Mouse (Mus musculus): ENCODE results near the gene Zfp78.

Gene Zfp78

DNA sequence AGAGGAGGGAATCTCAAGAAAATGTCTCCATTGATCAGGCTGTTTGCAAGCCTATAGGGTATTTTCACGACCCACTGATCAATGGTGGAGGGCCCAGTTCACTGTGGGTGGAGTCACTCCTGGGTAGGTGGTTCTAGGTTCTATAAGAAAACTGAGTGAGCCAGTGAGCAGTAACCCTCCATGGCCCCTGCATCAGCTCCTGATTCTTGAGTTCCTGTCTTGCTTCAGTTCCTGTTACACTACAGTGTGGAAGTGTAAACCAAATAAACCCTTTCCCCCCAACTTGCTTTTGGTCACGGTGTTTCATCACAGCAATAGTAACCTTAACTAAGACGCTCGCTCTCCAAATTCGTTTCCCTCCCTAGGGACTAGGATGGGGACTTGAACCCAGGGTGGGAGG lies 25.9 kb downstream of the Zfp78 start:
- no peak for DNase-seq (ENCODE audit: low read depth, low spot score)

DNA sequence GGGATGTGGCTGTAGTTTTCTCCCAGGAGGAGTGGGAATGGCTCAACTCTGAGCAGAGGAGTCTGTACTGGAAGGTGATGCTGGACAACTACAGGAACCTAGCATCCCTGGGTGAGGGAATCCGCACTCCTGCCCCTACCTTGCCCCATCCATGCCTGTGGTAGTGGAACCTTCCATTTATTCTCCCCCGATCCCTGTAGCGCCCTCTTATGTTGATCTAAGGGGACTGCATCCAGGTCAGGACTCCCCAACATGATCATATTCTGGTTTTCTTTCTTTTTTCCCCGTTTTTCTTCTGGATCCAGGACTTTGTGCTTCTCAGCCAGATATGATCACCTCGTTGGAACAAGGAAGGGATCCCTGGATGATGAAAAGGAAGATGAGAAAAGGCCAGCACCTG lies 26.4 kb downstream of the Zfp78 start:
- DNase-seq (ENCODE audit: low read depth, low spot score): no peak

DNA sequence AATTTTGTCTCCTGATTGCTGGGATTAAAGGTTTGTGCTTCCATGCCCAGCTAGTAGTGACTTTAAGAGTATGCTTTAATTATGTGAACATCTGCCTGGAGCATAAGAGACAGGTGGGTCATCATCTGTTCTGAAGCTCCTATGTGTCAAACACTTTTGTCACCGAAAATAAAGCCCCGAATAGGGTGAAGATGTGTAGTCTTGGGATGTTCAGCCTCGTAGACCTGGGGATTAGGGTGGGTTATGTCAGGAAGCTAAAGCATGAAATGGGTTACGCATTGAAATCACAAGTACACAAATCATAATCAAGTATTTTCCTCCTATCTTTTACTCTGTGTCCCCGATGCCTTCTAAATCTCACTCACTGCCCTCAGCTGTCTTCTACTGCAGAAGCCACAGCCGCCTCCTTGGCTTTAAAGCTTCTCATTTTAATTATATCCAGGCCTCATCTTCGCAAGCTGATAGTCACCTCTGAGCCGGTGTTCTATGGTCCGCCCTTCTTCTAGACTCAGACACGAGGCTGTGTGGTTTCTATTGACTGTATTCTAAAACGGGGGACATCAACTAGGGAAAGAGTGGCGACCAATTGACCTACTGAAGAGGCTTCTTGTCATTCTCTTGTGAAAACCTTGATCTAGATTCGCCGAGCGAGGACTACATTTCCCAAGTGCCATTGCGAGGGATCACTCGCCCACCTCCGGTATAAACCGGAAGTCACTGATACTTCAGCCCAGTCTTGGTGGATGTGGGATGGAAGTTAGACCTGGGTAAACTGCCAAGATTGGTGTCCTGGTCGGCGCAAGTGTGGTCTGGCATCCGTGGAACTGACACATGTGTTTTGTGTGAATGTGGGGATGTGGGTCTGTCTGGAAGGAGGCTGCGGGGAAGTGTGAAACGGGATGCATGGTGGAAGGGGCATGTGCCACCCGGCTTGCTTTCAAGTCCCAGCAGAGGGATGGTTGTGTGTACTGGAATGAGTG lies 35.2 kb downstream of the Zfp78 start, which contains the start of gene Smim17:
Gene Smim17 (plus strand): TSS at position 720 of the 980 bp plus-strand sequence.
- DNase-seq (ENCODE audit: low read depth, low spot score): peak; percentile 65

DNA sequence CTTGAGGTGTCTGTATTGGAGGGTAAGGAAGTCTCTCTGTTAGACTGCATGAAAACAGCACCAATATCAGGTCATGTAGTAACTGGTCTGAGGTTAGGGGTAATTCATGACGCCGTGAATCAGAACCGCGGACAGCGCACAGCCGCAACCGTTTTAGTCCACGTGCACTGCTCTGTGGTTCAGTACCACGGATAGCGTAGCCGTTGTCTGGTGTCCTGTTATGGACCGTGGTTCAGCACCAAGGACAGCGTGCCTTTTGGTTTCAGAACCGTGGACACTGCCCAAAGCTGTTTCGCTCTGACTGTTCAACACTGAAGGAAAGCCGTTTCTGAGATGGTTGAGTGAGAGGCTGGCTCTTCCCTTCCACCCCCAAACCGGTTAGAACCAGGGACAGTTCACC lies 47.0 kb downstream of the Zfp78 start, which contains the start of gene Gm20715:
Gene Gm20715 (plus strand): TSS at position 235 of the 400 bp plus-strand sequence.
- peak; percentile 72 for DNase-seq (ENCODE audit: low read depth, low spot score)

DNA sequence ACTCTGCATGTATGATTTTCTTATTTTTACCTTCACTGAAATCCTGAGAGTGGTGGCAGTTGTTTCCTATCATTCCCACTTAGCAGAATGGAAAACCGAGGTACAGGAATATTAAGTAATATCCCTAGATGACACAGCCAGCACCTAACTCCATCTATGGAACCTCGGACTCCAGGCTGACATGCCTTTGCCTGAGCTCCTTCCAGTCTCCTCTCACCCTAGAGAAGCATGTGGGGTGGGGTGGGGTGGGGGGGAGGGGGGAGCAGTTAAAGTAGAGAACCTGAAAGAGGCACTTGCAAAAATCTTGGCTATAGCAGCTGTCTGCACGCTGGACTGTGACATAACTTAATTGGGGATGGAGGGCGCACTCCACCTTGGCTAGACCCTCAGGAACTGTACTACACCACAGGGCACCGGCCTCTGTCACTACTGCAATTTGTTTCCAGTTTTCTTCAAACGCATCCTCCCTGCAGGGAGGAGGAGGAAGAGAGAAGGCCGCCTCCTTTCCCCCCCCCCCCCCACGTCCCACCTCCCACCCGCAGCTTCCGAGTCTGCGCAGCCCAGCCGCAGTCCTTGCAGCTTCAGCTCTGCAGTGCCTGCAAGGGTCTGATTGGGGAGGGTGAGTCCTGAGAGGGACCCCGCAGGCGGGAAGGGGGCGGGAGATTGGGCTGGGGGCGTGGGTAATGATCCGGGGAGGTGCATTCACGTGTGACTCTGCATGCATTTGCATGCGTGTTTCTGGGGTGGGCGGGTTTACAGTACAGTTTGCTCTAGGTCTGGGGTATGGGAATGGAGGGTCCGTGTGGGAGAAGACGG lies 51.8 kb downstream of the Zfp78 start:
- DNase-seq (ENCODE audit: low read depth, low spot score): no peak

DNA sequence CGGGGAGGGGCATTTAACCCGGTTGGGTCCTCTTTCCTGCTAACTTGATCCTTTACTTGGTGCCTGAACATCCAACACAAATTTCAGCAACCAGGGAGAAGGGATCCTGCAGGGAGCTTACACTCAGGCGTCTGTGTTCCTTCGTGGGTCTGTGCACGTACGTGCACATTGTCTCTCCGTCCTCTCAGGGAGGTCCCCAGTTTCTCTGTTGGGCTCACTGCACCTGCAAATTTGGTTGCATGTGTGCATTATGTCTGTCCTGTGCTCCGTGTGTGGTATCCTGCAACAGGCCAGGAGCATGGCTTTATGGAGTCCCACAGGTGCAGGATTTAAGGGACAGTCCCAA lies 52.3 kb downstream of the Zfp78 start:
- DNase-seq (ENCODE audit: low read depth, low spot score): no peak

DNA sequence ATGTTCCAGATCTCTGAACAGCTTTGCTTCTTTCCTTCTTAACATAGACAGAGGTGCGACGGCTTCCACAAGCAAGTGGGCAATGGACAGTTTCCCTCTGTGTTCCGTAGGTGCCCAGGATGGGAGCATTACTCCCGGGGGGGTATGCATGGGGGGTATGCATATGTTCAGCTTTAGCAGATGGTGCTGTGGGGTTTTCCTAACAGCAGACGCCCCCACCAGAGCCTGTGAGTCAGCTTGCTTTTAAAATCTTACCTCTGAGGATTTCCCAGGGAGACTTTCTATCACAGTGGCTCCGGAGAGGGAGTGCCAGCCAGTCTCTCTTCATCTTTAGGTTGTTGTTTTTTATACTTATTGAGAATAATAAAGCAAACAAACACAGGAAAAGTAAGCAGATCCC lies 56.8 kb downstream of the Zfp78 start:
- DNase-seq (ENCODE audit: low read depth, low spot score): no peak

DNA sequence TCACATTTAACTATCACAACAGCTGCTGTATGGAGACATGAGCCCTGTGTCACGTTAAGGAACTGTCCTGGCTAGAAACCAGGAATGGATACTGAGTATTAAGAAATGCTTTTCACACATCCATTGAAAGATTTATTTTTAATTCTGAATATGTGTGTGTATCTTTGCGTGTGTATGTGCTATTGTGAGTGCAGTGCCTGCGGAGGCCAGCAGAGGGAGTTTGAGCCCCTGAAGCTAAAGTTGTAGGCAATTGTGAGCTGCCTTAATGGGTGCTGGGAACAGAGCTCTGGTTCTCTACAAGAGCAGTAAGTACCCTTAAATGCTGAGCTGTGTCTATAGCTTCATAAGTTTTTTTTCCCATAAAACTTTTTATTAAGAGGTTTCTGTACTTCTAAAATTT lies 66.3 kb downstream of the Zfp78 start:
- DNase-seq (ENCODE audit: low read depth, low spot score): no peak

DNA sequence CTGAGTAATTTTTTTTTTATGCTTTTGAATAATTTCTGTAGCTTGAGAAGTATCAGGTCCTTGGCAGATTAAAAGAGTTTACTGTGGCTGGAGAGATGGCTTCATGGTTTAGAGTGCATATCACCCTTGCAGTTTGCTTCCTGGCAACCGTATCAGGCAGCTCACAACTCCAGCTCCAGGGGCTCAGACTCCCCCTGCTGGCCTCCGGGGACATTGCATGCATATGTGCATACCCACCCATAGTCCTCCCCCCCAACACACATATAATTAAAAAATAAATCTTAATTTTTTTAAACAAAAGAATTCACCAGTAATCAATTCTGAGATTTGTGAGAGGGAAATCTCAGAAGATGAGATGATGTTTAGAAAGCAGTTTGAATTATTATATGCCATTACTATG lies 67.3 kb downstream of the Zfp78 start:
- DNase-seq (ENCODE audit: low read depth, low spot score): peak; percentile 40

Measured in CD4-positive helper T cell, adult 2 months (primary cell).